Mouse (Mus musculus): ENCODE results near the gene Nxnl2.
A peak's percentile ranks its signal among the peaks of the same experiment; 100 is the strongest.
"Not testable (repeated sequence)": the region's sequence is repeated elsewhere in the genome, so short reads cannot be mapped to it uniquely, and the experiment has no call there.

Gene Nxnl2

GRCm38 (mm10) chr13:51182236-51182635, 11.4 kb downstream of the Nxnl2 start:
- DNase-seq, result no peak

- DNase-seq, result no peak
Measured at GRCm38 (mm10) chr13:51184896-51185295, 14.1 kb downstream of the Nxnl2 start.

GRCm38 (mm10) chr13:51190336-51190735, 19.5 kb downstream of the Nxnl2 start:
- DNase-seq, result no peak

- peak; percentile 54 for DNase-seq
Measured at GRCm38 (mm10) chr13:51191416-51192140, 20.8 kb downstream of the Nxnl2 start.

- no peak for DNase-seq
Measured at GRCm38 (mm10) chr13:51193893-51194292, 23.1 kb downstream of the Nxnl2 start.

- no peak for DNase-seq
Measured at GRCm38 (mm10) chr13:51197699-51198098, 26.9 kb downstream of the Nxnl2 start.

GRCm38 (mm10) chr13:51198186-51198585, 27.4 kb downstream of the Nxnl2 start:
- DNase-seq, result peak; percentile 67

- not testable (repeated sequence) for DNase-seq
Measured at GRCm38 (mm10) chr13:51201985-51202843, 31.4 kb downstream of the Nxnl2 start.

- DNase-seq, result peak; percentile 43
Measured at GRCm38 (mm10) chr13:51202844-51203173, 32.0 kb downstream of the Nxnl2 start.

GRCm38 (mm10) chr13:51203467-51203866, 32.6 kb downstream of the Nxnl2 start:
- DNase-seq, result peak; percentile 19

GRCm38 (mm10) chr13:51204081-51204480, 33.3 kb downstream of the Nxnl2 start:
- not testable (repeated sequence) for DNase-seq

- DNase-seq, result no peak
Measured at GRCm38 (mm10) chr13:51207965-51208364, 37.1 kb downstream of the Nxnl2 start.

GRCm38 (mm10) chr13:51208378-51209100, 37.7 kb downstream of the Nxnl2 start:
- no peak for DNase-seq

GRCm38 (mm10) chr13:51210639-51211038, 39.8 kb downstream of the Nxnl2 start:
- DNase-seq, result no peak

GRCm38 (mm10) chr13:51214746-51215145, 43.9 kb downstream of the Nxnl2 start:
- no peak for DNase-seq

GRCm38 (mm10) chr13:51220897-51221296, 50.1 kb downstream of the Nxnl2 start:
- no peak for DNase-seq

GRCm38 (mm10) chr13:51221425-51222160, 50.8 kb downstream of the Nxnl2 start:
- no peak for DNase-seq

Measured in kidney, adult 9 months (tissue).